Mouse (Mus musculus) kidney, adult 2 months (tissue): Measurements from ENCODE around the gene Stip1. TPM values are rescaled to one million over a fixed set of nuclear protein-coding genes. Genes with fewer than 3 reads are reported as not detected.

Experiments used
- DNase-seq: peaks from one replicate; pipeline ENCODE4 v3.0.0; 2021
- H3K27ac ChIP-seq: fragments of 200-500 bp; 2 replicates; pipeline ENCODE4 v1.5.1; 2012; ENCODE audit warnings: low read depth, low read length, control low read depth, inconsistent platforms; ENCODE audit not compliant: insufficient read depth
- H3K27me3 ChIP-seq: fragments of 200-500 bp; replicated peaks from 2 replicates; pipeline ENCODE4 v1.6.1; 2012; ENCODE audit warnings: mild to moderate bottlenecking, moderate library complexity, low read length, inconsistent platforms; ENCODE audit not compliant: control insufficient read depth, insufficient read depth
- H3K36me3 ChIP-seq: fragments of 200-500 bp; 2 replicates; pipeline ENCODE4 v1.6.1; 2012; ENCODE audit warnings: mild to moderate bottlenecking, moderate library complexity, low read length, inconsistent platforms; ENCODE audit not compliant: control insufficient read depth, insufficient read depth
- H3K4me1 ChIP-seq: fragments of 200-500 bp; 2 replicates; pipeline ENCODE4 v1.6.1; 2011; ENCODE audit warnings: low read length; ENCODE audit not compliant: control insufficient read depth, insufficient read depth
- H3K4me3 ChIP-seq: fragments of 200-500 bp; 2 replicates; pipeline ENCODE4 v1.5.1; 2011; ENCODE audit warnings: mild to moderate bottlenecking, low read depth, low read length, control low read depth; ENCODE audit not compliant: insufficient read depth
- CTCF ChIP-seq: fragments of 200-500 bp; conservative IDR thresholded peaks from 2 replicates; pipeline ENCODE4 v1.5.1; 2011; ENCODE audit warnings: low read depth, mild to moderate bottlenecking, control low read depth, low read length, moderate library complexity, mixed read lengths; ENCODE audit not compliant: insufficient read depth, insufficient read length
- POLR2A ChIP-seq: fragments of 200-500 bp; IDR thresholded peaks from one replicate; pipeline ENCODE4 v1.6.1; 2011; ENCODE audit warnings: low read depth, low read length, control low read depth
- WGBS: fragments of 180-500 bp; shearing (Covaris S2); methylation state at CpG from one replicate; pipeline ENCODE4 v1.1.7; 2018; 5-methylcytosine and 5-hydroxymethylcytosine counted together
- polyA plus RNA-seq: library from polyadenylated mRNA; depleted of rRNA; stranded (reverse); fragments of >200 nt; gene quantifications from 2 replicates; pipeline ENCODE4 v1.2.3, GENCODE M21; 2012

Gene Stip1
- polyA plus RNA-seq, 1 experiment, result 51.4 TPM

- Histone ChIP-seq H3K36me3 (no peaks in the 10 kb centered on the region), H3K27ac (no peak overlapping the region), H3K4me3 (no peak overlapping the region), H3K4me1 (peaks cover 4% of the 10 kb centered on the region; the same call in 1 of the 2 replicates), H3K27me3 (no peaks in the 10 kb centered on the region)
- 46% methylated on average over 4 of the region's 4 CpGs for WGBS
- TF ChIP-seq POLR2A (no peak), CTCF (no peak)
- DNase-seq, result no peak
Measured at GRCm38 (mm10) chr19:7044706-7045105, 4.9 kb upstream of the Stip1 start.

GRCm38 (mm10) chr19:7044279-7044678 is 4.5 kb upstream of the Stip1 start:
- no peak for TF ChIP-seq CTCF
- no peak for TF ChIP-seq POLR2A
- H3K4me1 ChIP-seq, result peaks cover 4% of the 10 kb centered on the region; the same call in 1 of the 2 replicates
- H3K36me3 ChIP-seq, result no peaks in the 10 kb centered on the region
- no peak overlapping the region for H3K27ac ChIP-seq
- H3K4me3 ChIP-seq, result no peak overlapping the region
- DNase-seq, result no peak
- 53% methylated on average over 4 of the region's 4 CpGs for WGBS
- no peaks in the 10 kb centered on the region for H3K27me3 ChIP-seq

- WGBS, result 82% methylated on average over 2 of the region's 2 CpGs
- Histone ChIP-seq H3K4me1 (peaks cover 4% of the 10 kb centered on the region; the same call in 1 of the 2 replicates), H3K4me3 (no peak overlapping the region), H3K27ac (no peak overlapping the region), H3K27me3 (no peaks in the 10 kb centered on the region), H3K36me3 (no peaks in the 10 kb centered on the region)
- no peak for TF ChIP-seq CTCF
- no peak for TF ChIP-seq POLR2A
- no peak for DNase-seq
Measured at GRCm38 (mm10) chr19:7041171-7041570, 1.4 kb upstream of the Stip1 start.

- 21% methylated on average over 13 of the region's 13 CpGs for WGBS
- Histone ChIP-seq H3K4me3 (peak overlapping the region; percentile 55), H3K27me3 (no peaks in the 10 kb centered on the region), H3K36me3 (no peaks in the 10 kb centered on the region), H3K4me1 (peaks cover 4% of the 10 kb centered on the region; the same call in 1 of the 2 replicates), H3K27ac (peak overlapping the region; percentile 81)
- DNase-seq, result no peak
- TF ChIP-seq POLR2A, result no peak
- TF ChIP-seq CTCF, result no peak
Measured at GRCm38 (mm10) chr19:7040637-7041130, 917 bp upstream of the Stip1 start.

- Histone ChIP-seq H3K27ac (no peak overlapping the region), H3K4me3 (peak overlapping the region; percentile 64), H3K27me3 (no peaks in the 10 kb centered on the region), H3K36me3 (no peaks in the 10 kb centered on the region; the same call in 1 of the 2 replicates), H3K4me1 (peaks cover 4% of the 10 kb centered on the region; the same call in 1 of the 2 replicates)
- TF ChIP-seq POLR2A (no peak), CTCF (no peak)
- DNase-seq, result peak; percentile 53
- WGBS, result under 1% methylated on average over 35 of the region's 35 CpGs
Measured at GRCm38 (mm10) chr19:7039088-7039720, 563 bp downstream of the Stip1 start.

- TF ChIP-seq POLR2A, result no peak
- no peak for TF ChIP-seq CTCF
- no peaks in the 10 kb centered on the region; the same call in 1 of the 2 replicates for H3K4me1 ChIP-seq
- no peak overlapping the region for H3K27ac ChIP-seq
- H3K36me3 ChIP-seq, result peaks cover 8% of the 10 kb centered on the region
- no peaks in the 10 kb centered on the region for H3K27me3 ChIP-seq
- WGBS, result 81% methylated on average over 5 of the region's 5 CpGs
- DNase-seq, result no peak
- H3K4me3 ChIP-seq, result no peak overlapping the region
Measured at GRCm38 (mm10) chr19:7034006-7034405, 5.8 kb downstream of the Stip1 start.

GRCm38 (mm10) chr19:7029531-7029930 is 10.2 kb downstream of the Stip1 start:
- Histone ChIP-seq H3K4me3 (no peak overlapping the region), H3K4me1 (no peaks in the 10 kb centered on the region), H3K27me3 (no peaks in the 10 kb centered on the region), H3K27ac (no peak overlapping the region), H3K36me3 (peaks cover 12% of the 10 kb centered on the region)
- no peak for TF ChIP-seq CTCF
- 92% methylated on average over 5 of the region's 5 CpGs for WGBS
- DNase-seq, result no peak
